Mouse (Mus musculus): ENCODE measurements at regions not wholly inside any gene's neighbourhood (a gene's known extent, or its start where the extent isn't known, plus 50 kb on each side); places are given as distances from the start of the nearest gene placed in this dataset.

DNA sequence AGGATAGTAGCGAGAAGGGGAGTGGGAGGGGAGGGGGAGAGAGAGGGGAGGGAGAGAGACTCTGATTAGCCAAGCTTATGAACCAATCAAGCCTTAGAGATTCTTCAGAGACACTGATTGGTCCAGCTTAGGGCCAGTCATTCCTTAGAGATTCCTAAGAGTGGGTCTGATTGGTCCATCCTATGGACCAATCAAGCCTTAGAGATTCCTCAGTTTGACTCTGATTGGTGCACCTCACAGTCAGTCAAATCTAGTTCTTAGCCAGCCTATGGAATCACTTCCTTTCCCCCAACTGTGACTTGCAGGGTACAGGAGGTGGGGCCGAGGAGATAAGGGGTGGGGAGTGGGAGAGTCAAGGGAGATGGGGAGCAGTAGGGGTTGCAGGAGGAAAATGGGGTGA is 152.8 kb downstream of the Suds3 start:
- Histone ChIP-seq H3K4me1 (peaks cover 8% of the 10 kb centered on the region; the same call in 1 of the 2 replicates), H3K9ac (replicated peaks) (no peak overlapping the region), H3K27ac (replicated peaks) (no peak overlapping the region), H3K27me3 (no peaks in the 10 kb centered on the region), H3K4me2 (replicated peaks) (no peak overlapping the region), H3K36me3 (no peaks in the 10 kb centered on the region), H3K4me3 (no peak overlapping the region), H3K9me3 (no peaks in the 10 kb centered on the region)
- WGBS, result 74% methylated on average over 2 of the region's 2 CpGs
- no peak for ATAC-seq (replicated peaks)

- H3K36me3 ChIP-seq, result no peaks in the 10 kb centered on the region
- H3K27ac ChIP-seq (replicated peaks), result no peak overlapping the region
- no peak overlapping the region for H3K4me3 ChIP-seq
- no peak for ATAC-seq (replicated peaks)
- no peak overlapping the region for H3K4me2 ChIP-seq (replicated peaks)
- no peak overlapping the region for H3K9ac ChIP-seq (replicated peaks)
- 82% methylated on average over 8 of the region's 8 CpGs for WGBS
- no peaks in the 10 kb centered on the region for H3K27me3 ChIP-seq
- no peaks in the 10 kb centered on the region for H3K9me3 ChIP-seq
- peaks cover 8% of the 10 kb centered on the region; the same call in 1 of the 2 replicates for H3K4me1 ChIP-seq
Measured at GRCm38 (mm10) chr5:116960041-116960440, 155.9 kb downstream of the Suds3 start.

DNA sequence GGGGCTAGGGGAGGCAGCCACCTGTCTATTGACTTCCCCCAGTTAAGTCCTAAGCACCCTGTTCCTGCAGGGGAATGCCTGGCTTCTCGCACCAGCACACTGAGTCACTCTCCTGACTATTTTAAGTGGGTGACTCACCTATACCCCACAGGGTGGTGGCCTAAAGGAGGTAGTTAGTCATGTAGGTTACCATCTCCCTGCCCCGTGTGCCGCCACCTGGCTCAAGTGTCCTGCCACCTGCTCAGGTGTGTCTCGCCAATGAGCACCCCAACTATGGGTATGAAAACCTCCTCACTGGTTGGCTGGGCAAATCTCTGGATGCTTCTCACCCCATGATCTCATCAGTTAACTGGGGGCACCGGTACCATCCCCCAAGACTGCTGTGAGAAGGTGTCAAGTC is 157.8 kb downstream of the Suds3 start:
- no peaks in the 10 kb centered on the region for H3K36me3 ChIP-seq
- H3K4me2 ChIP-seq (replicated peaks), result no peak overlapping the region
- no peak for ATAC-seq (replicated peaks)
- no peaks in the 10 kb centered on the region for H3K4me1 ChIP-seq
- no peak overlapping the region for H3K9ac ChIP-seq (replicated peaks)
- no peak overlapping the region for H3K4me3 ChIP-seq
- H3K27me3 ChIP-seq, result no peaks in the 10 kb centered on the region
- WGBS, result 86% methylated on average over 5 of the region's 5 CpGs
- H3K27ac ChIP-seq (replicated peaks), result no peak overlapping the region
- no peaks in the 10 kb centered on the region for H3K9me3 ChIP-seq

DNA sequence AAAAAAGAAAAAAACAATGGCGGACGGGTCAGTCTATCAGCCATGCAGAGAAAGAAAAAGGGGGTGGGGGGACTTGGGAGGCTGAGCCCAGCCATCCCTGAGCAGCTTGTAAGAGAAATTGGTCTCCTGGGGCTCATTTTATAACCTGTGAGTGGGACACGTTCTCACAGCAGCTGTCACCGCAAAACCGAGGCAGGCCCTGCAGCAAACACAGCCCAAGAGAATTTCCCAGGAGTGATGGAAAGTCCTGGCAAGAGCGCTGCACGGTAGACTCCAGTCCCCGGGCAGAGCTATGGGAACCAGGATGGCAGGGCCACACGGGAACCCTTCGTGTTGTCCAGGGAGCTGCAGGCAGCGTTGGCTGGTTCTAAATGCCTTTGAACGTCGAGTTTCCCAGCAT is 159.3 kb downstream of the Suds3 start:
- no peak overlapping the region for H3K4me3 ChIP-seq
- no peak for ATAC-seq (replicated peaks)
- WGBS, result 58% methylated on average over 13 of the region's 13 CpGs

DNA sequence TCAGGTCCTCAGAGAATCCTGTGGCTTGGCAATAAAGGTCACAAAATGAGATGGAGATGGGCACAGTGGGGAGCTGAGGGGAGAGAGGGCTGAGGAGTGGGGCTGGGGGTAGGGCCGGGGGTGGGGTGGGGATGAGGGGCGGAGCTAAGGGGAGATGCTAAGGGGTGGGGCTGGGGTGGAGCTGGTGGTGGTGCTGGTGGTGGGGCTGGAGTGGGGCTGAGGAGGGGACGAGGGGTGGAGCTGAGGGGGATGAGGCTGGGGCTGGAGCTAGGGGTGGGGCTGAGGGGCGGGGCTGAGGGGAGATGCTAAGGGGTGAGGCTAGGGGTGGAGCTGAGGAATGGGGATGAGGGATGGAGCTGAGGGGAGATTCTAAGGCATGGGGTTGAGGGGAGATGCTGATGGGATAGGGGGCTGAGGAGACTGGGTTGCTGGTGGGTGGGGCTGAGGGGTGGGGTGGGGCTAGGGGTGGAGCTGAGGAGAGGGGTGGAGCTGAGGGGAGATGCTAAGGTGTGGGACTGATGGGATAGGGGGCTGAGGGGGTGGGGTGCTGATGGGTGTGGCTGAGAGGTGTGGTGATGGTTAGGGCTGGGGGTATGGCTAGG is 165.5 kb downstream of the Suds3 start:
- H3K27ac ChIP-seq (replicated peaks), result no peak overlapping the region
- WGBS, result 3% methylated on average over 4 of the region's 4 CpGs

More for the DNA sequence above, 159.3 kb downstream of the Suds3 start:
- H3K9ac ChIP-seq (replicated peaks), result no peak overlapping the region
- H3K9me3 ChIP-seq, result no peaks in the 10 kb centered on the region
- no peaks in the 10 kb centered on the region for H3K4me1 ChIP-seq
- H3K36me3 ChIP-seq, result no peaks in the 10 kb centered on the region
- no peak overlapping the region for H3K27ac ChIP-seq (replicated peaks)
- no peak overlapping the region for H3K4me2 ChIP-seq (replicated peaks)
- H3K27me3 ChIP-seq, result no peaks in the 10 kb centered on the region

GRCm38 (mm10) chr5:116934585-116934984 is 181.3 kb downstream of the Suds3 start:
- H3K27me3 ChIP-seq, result no peaks in the 10 kb centered on the region
- H3K4me3 ChIP-seq, result no peak overlapping the region
- no peak overlapping the region for H3K27ac ChIP-seq (replicated peaks)
- no peaks in the 10 kb centered on the region for H3K36me3 ChIP-seq
- no peaks in the 10 kb centered on the region for H3K9me3 ChIP-seq
- H3K9ac ChIP-seq (replicated peaks), result no peak overlapping the region
- WGBS, result 75% methylated on average over 5 of the region's 5 CpGs
- H3K4me1 ChIP-seq, result no peaks in the 10 kb centered on the region
- ATAC-seq (replicated peaks), result no peak
- no peak overlapping the region for H3K4me2 ChIP-seq (replicated peaks)

More for the DNA sequence above, 165.5 kb downstream of the Suds3 start:
- Histone ChIP-seq H3K4me3 (no peak overlapping the region), H3K4me1 (no peaks in the 10 kb centered on the region), H3K9ac (replicated peaks) (no peak overlapping the region), H3K4me2 (replicated peaks) (no peak overlapping the region), H3K27me3 (no peaks in the 10 kb centered on the region), H3K9me3 (no peaks in the 10 kb centered on the region), H3K36me3 (no peaks in the 10 kb centered on the region)
- no peak for ATAC-seq (replicated peaks)

- H3K4me2 ChIP-seq (replicated peaks), result no peak overlapping the region
- H3K27ac ChIP-seq (replicated peaks), result no peak overlapping the region
- no peaks in the 10 kb centered on the region for H3K9me3 ChIP-seq
- H3K36me3 ChIP-seq, result no peaks in the 10 kb centered on the region
- WGBS, result 55% methylated on average over 3 of the region's 3 CpGs
- ATAC-seq (replicated peaks), result no peak
- H3K4me1 ChIP-seq, result no peaks in the 10 kb centered on the region
- no peaks in the 10 kb centered on the region for H3K27me3 ChIP-seq
- H3K9ac ChIP-seq (replicated peaks), result no peak overlapping the region
- no peak overlapping the region for H3K4me3 ChIP-seq
Measured at GRCm38 (mm10) chr5:116934151-116934550, 181.8 kb downstream of the Suds3 start.

DNA sequence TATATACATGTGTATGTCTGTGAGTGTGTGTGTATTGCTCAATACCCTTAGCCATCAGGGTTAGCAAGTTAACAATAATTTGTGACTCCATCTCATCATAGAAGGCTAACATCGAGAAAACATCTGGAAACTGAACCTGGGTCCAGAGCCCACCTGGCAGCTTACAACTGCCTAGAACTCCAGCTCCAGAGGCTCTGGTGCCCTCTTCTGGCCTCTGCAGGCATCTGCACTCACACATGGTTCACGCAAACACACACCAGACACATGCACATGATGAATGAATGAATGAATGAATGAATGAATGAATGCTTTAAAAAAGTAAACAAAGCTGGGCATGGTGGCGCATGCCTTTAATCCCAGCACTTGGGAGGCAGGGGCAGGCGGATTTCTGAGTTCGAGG is 182.8 kb downstream of the Suds3 start:
- Histone ChIP-seq H3K9me3 (no peaks in the 10 kb centered on the region), H3K27me3 (no peaks in the 10 kb centered on the region), H3K4me1 (no peaks in the 10 kb centered on the region), H3K27ac (replicated peaks) (no peak overlapping the region), H3K4me3 (no peak overlapping the region), H3K36me3 (no peaks in the 10 kb centered on the region), H3K4me2 (replicated peaks) (no peak overlapping the region), H3K9ac (replicated peaks) (no peak overlapping the region)
- no peak for ATAC-seq (replicated peaks)
- 94% methylated on average over 5 of the region's 5 CpGs for WGBS

DNA sequence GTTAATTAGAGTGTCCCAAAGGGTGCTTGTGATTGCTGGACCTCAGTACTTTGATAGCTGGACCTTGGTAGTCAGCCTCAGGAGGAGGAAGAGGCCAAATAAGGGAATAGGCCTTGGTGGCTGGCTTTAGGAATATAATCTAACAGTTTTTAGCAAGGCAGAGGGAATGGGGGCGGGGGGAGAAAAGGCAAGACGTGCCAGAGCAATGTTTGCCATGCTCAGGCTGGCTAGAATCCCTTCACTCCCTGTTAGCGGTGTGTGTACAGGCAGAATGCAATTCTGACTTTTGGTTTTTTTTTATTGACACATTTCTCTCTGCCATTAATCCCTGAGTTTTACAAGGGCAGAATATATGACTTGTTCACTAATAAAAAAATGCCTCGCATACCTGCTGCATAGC is 192.2 kb downstream of the Suds3 start:
- Histone ChIP-seq H3K4me3 (no peak overlapping the region), H3K4me1 (peaks cover 18% of the 10 kb centered on the region), H3K36me3 (no peaks in the 10 kb centered on the region), H3K4me2 (replicated peaks) (no peak overlapping the region), H3K27me3 (no peaks in the 10 kb centered on the region), H3K9me3 (no peaks in the 10 kb centered on the region; the same call in 1 of the 2 replicates), H3K27ac (replicated peaks) (peak overlapping the region; percentile 29; the same call in 1 of the 2 replicates), H3K9ac (replicated peaks) (no peak overlapping the region)
- ATAC-seq (replicated peaks), result no peak
- WGBS, result 61% methylated on average over 4 of the region's 4 CpGs

DNA sequence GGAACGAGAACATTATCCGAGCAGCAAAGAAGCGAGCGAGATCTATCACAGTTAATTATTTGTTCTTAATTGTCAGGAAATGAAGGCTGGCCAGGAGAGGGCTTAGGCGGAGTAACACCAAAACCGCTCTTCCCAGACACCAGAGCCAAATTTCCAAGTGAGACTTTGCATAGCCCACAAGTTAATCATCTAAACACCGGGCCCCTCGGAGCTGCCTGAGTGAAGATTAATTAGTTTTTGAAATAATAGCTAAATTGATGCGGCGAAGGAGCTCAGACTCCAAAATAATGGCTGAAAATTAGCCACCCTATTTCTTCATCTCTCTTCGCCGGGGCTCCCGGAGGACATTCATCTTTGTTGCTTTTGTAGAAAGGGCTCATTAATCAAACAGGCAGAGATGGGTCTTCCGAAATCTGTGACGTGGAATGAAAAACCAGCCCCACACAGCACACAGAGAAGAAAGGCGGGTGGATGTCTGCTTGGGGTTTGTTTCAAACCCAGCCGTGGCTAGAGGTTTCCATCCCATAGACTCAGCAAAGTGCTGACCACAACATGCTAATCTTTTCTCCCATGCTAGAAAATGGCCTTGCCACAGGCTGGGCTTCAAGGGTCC is 193.7 kb downstream of the Suds3 start:
- Histone ChIP-seq H3K27ac (replicated peaks) (0 out of 2 replicates have a peak overlapping the region, but pooled peaks have one; percentile 1), H3K4me1 (peaks cover 18% of the 10 kb centered on the region), H3K9ac (replicated peaks) (no peak overlapping the region), H3K9me3 (no peaks in the 10 kb centered on the region; the same call in 1 of the 2 replicates), H3K4me3 (no peak overlapping the region), H3K4me2 (replicated peaks) (0 out of 2 replicates have a peak overlapping the region, but pooled peaks have one; percentile 4), H3K36me3 (no peaks in the 10 kb centered on the region), H3K27me3 (no peaks in the 10 kb centered on the region)
- no peak for ATAC-seq (replicated peaks)
- WGBS, result 16% methylated on average over 17 of the region's 17 CpGs

DNA sequence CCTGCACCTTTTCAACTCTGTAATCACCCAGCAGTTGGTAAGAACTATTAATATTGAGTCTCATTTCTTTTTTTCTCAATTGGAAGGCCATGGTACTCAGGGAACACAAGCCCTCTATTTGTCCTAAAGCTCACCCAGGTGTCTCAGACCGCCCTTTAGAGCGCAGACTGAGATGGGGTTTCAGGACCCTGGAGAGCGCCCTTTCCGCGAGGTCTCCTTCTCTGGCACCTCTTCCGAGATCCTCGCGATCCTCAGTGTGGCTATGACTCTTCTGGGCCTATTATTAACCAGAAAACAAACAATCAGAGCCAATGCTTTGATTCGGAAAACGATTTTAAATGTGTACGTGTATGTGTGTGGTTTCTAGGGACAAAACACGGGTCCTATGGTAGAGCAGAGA is 201.0 kb downstream of the Suds3 start:
- Histone ChIP-seq H3K9me3 (no peaks in the 10 kb centered on the region), H3K4me2 (replicated peaks) (no peak overlapping the region), H3K4me3 (no peak overlapping the region), H3K4me1 (0 out of 2 replicates have a peak, but pooled peaks cover 7% of the 10 kb centered on the region), H3K27me3 (no peaks in the 10 kb centered on the region), H3K36me3 (no peaks in the 10 kb centered on the region), H3K27ac (replicated peaks) (no peak overlapping the region), H3K9ac (replicated peaks) (no peak overlapping the region)
- WGBS, result 44% methylated on average over 12 of the region's 12 CpGs
- ATAC-seq (replicated peaks), result no peak

GRCm38 (mm10) chr5:116900846-116901245 is 215.1 kb downstream of the Suds3 start:
- H3K4me1 ChIP-seq, result peaks cover under 1% of the 10 kb centered on the region; the same call in 1 of the 2 replicates
- no peak overlapping the region for H3K4me2 ChIP-seq (replicated peaks)
- H3K27ac ChIP-seq (replicated peaks), result no peak overlapping the region
- no peaks in the 10 kb centered on the region for H3K27me3 ChIP-seq
- no peaks in the 10 kb centered on the region for H3K9me3 ChIP-seq
- ATAC-seq (replicated peaks), result no peak
- 84% methylated on average over 5 of the region's 5 CpGs for WGBS
- H3K9ac ChIP-seq (replicated peaks), result no peak overlapping the region
- no peaks in the 10 kb centered on the region for H3K36me3 ChIP-seq
- H3K4me3 ChIP-seq, result no peak overlapping the region

DNA sequence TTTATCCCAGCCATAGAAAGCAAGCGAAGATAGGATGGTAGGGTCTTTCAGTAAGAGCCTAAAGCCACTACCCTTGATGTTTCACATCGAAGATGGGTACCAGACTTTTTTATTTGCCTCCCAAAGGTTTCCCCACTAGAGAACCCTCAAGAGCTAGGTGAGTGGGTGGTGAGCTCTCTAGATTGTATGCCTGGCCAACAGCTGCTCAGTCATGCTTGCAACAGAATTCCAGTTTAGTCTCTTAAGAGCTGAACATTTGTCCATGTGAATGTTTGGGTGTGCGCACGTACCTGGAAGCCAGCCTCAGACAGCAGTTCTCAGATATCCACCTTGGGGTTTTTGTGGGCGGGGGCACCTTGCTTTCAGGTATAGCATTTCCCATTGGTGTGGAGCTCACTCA is 218.5 kb downstream of the Suds3 start:
- whole genome bisulfite sequencing, result 96% methylated on average over 5 of the region's 5 CpGs
- H3K9ac ChIP-seq (replicated peaks), result no peak overlapping the region
- H3K36me3 ChIP-seq, result no peaks in the 10 kb centered on the region
- H3K4me3 ChIP-seq, result no peak overlapping the region
- no peak overlapping the region for H3K27ac ChIP-seq (replicated peaks)
- no peak overlapping the region for H3K4me2 ChIP-seq (replicated peaks)
- H3K4me1 ChIP-seq, result peaks cover 15% of the 10 kb centered on the region
- no peaks in the 10 kb centered on the region for H3K9me3 ChIP-seq
- no peak for ATAC-seq (replicated peaks)
- no peaks in the 10 kb centered on the region for H3K27me3 ChIP-seq

All from forebrain, embryonic 15.5 days (tissue).